Mouse (Mus musculus): Measurements from ENCODE around the gene Mier3.

GRCm38 (mm10) chr13:111762526-111762925 is 81.7 kb downstream of the Mier3 start:
- TF ChIP-seq POLR2A (IDR thresholded peaks at IDR 0.05; ENCODE audit: borderline replicate concordance, extremely low read depth, insufficient read depth, insufficient read length, poor library complexity, severe bottlenecking) (no peak), CTCF (IDR thresholded peaks at IDR 0.05; ENCODE audit: borderline replicate concordance, extremely low read depth, insufficient read depth, insufficient read length) (no peak)
